Mouse (Mus musculus) A20 (cell line): ENCODE data around the gene Naa38.

Experiments used
- DNase-seq: peaks from one replicate; pipeline ENCODE4 v3.0.0-alpha.2; 2011; ENCODE audit warnings: low read depth, low spot score

The Naa38 gene

GRCm38 (mm10) chr11:69430631-69431030 is 35.3 kb downstream of the Naa38 start:
- no peak for DNase-seq

GRCm38 (mm10) chr11:69431829-69432639 is 36.7 kb downstream of the Naa38 start:
- peak; percentile 82 for DNase-seq

- DNase-seq: no peak
Measured at GRCm38 (mm10) chr11:69432640-69432982, 37.3 kb downstream of the Naa38 start.

- no peak for DNase-seq
Measured at GRCm38 (mm10) chr11:69433189-69433588, 37.9 kb downstream of the Naa38 start.

- no peak for DNase-seq
Measured at GRCm38 (mm10) chr11:69437291-69437690, 42.0 kb downstream of the Naa38 start.

- no peak for DNase-seq
Measured at GRCm38 (mm10) chr11:69443328-69443727, 48.0 kb downstream of the Naa38 start.
